In genomic region chr12:45489029-45489428, GRCm38 (mm10) we compare ENCODE assay signal across 24 mouse cellular contexts.
"Had no signal": no experiment of that assay in that cellular context is flagged by ENCODE, and none has a peak within 500 bp of the region (broad histone marks: within the 10 kb centered on the region; RNA-seq: fewer than 3 reads in every experiment).

No protein-coding gene starts in this region.

- H3K4me2 ChIP-seq: heart, embryonic 11.5 days; heart, embryonic 13.5 days; heart, embryonic 15.5 days; hindbrain, embryonic 13.5 days; hindbrain, embryonic 15.5 days; limb, embryonic 12.5 days; liver, embryonic 11.5 days; liver, embryonic 13.5 days had no signal

- H3K9ac ChIP-seq: heart, embryonic 13.5 days; heart, embryonic 15.5 days; hindbrain, embryonic 13.5 days; hindbrain, embryonic 15.5 days; limb, embryonic 12.5 days; liver, embryonic 13.5 days had no signal

- H3K27me3 ChIP-seq: heart, embryonic 13.5 days; heart, embryonic 15.5 days; hindbrain, embryonic 13.5 days; hindbrain, embryonic 15.5 days; limb, embryonic 12.5 days; liver, embryonic 13.5 days had no signal

- DNase-seq: gastrocnemius, postnatal 14 days; gastrocnemius, postnatal 36 days; heart, adult 11 months; heart, adult 2 months; heart, postnatal 14 days; heart, postnatal 36 days; kidney, adult 18-20 months; kidney, adult 8-10 months; kidney, postnatal 14 days; kidney, postnatal 36 days; layer of hippocampus, adult 9-11 months; layer of hippocampus, postnatal 36 days; left cerebral cortex, postnatal 4 days; liver; liver, embryonic 13.5 days had no signal

- H3K4me1 ChIP-seq: heart, embryonic 13.5 days; heart, embryonic 15.5 days; hindbrain, embryonic 13.5 days; hindbrain, embryonic 15.5 days; limb, embryonic 12.5 days; liver, embryonic 13.5 days had no signal

- H3K4me3 ChIP-seq: heart, adult 2 months; heart, embryonic 13.5 days; heart, embryonic 15.5 days; hindbrain, embryonic 13.5 days; hindbrain, embryonic 15.5 days; limb, embryonic 12.5 days; liver, embryonic 13.5 days had no signal

- H3K27ac ChIP-seq: heart, adult 2 months; heart, embryonic 13.5 days; heart, embryonic 15.5 days; hindbrain, embryonic 13.5 days; hindbrain, embryonic 15.5 days; hindbrain, postnatal 0 days; limb, embryonic 12.5 days; liver, embryonic 13.5 days had no signal

- H3K36me3 ChIP-seq: heart, embryonic 13.5 days; heart, embryonic 15.5 days; hindbrain, embryonic 13.5 days; hindbrain, embryonic 15.5 days; limb, embryonic 12.5 days; liver, embryonic 13.5 days had no signal

- H3K9me3 ChIP-seq: heart, embryonic 13.5 days; heart, embryonic 15.5 days; hindbrain, embryonic 13.5 days; hindbrain, embryonic 15.5 days; limb, embryonic 12.5 days; liver, embryonic 13.5 days had no signal

- ATAC-seq: hindbrain, postnatal 0 days; intestine, embryonic 16.5 days had no signal
